Mouse (Mus musculus) spleen, adult 2 months (tissue): ENCODE measurements around the gene Igfals. TPM values are rescaled to one million over a fixed set of nuclear protein-coding genes. Genes with fewer than 3 reads are reported as not detected.

Experiments
- DNase-seq, 2 experiments: peaks; one replicate each; pipeline versions ENCODE4 v3.0.0 to v3.0.0-alpha.2; 2012 to 2021; ENCODE audit warnings: low spot score in 2 of 2, low read depth in 1 of 2
- H3K27ac ChIP-seq: fragments of 200-500 bp; 2 replicates; pipeline ENCODE4 v1.5.1; 2012; ENCODE audit warnings: low read length, inconsistent platforms; ENCODE audit not compliant: insufficient read depth
- H3K27me3 ChIP-seq: fragments of 200-500 bp; 2 replicates; pipeline ENCODE4 v1.6.1; 2012; ENCODE audit warnings: mild to moderate bottlenecking, moderate library complexity, low read length, inconsistent platforms; ENCODE audit not compliant: control insufficient read depth, insufficient read depth
- H3K36me3 ChIP-seq: fragments of 200-500 bp; 2 replicates; pipeline ENCODE4 v1.6.1; 2012; ENCODE audit warnings: mild to moderate bottlenecking, low read length, inconsistent platforms; ENCODE audit not compliant: control insufficient read depth, insufficient read depth
- H3K4me1 ChIP-seq: fragments of 200-500 bp; 2 replicates; pipeline ENCODE4 v1.6.1; 2011; ENCODE audit warnings: inconsistent platforms; ENCODE audit not compliant: control insufficient read depth, insufficient read depth, insufficient read length
- H3K4me3 ChIP-seq: fragments of 200-500 bp; 2 replicates; pipeline ENCODE4 v1.5.1; 2011; ENCODE audit warnings: mild to moderate bottlenecking, inconsistent platforms; ENCODE audit not compliant: insufficient read depth, insufficient read length; ENCODE audit errors: extremely low read depth
- CTCF ChIP-seq: fragments of 200-500 bp; IDR thresholded peaks from 2 replicates; pipeline ENCODE4 v1.5.1; 2011; ENCODE audit warnings: mild to moderate bottlenecking, inconsistent platforms; ENCODE audit not compliant: insufficient read depth, insufficient read length, insufficient replicate concordance; ENCODE audit errors: extremely low read depth
- POLR2A ChIP-seq: fragments of 200-500 bp; IDR thresholded peaks from 2 replicates; pipeline ENCODE4 v1.6.1; 2011; ENCODE audit warnings: low read depth, low read length, inconsistent platforms
- WGBS: fragments of 180-500 bp; shearing (Covaris S2); methylation state at CpG from one replicate; pipeline ENCODE4 v1.1.7; 2018; 5-methylcytosine and 5-hydroxymethylcytosine counted together
- polyA plus RNA-seq: library from polyadenylated mRNA; depleted of rRNA; stranded (reverse); fragments of >200 nt; gene quantifications from 2 replicates; pipeline ENCODE4 v1.2.3, GENCODE M21; 2012; rRNA removed

Igfals gene
- polyA plus RNA-seq, 1 experiment: 1.1 TPM

DNA sequence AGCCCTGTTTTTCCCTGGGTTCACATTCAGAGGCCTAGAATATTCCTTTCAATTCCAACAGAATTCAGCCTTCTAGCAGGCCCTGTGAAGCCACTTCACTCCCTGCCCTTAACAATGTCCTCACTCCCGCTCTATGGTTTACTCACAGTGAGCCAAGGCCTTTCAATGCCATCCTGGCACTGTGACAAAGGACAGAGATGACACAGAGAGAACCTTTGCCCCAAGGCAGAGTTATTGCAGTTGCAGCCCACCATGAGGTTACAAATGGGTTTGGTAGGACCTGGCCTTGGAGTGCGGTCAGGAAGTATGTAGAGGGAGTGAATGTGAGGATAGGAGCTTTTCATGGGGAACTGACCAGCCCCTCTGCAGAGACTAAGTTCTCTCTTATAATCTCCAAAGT is 41.8 kb downstream of the Igfals start:
- no peak overlapping the region for H3K4me3 ChIP-seq
- no peaks in the 10 kb centered on the region for H3K27me3 ChIP-seq
- no peak overlapping the region for H3K27ac ChIP-seq
- H3K4me1 ChIP-seq: no peaks in the 10 kb centered on the region
- TF ChIP-seq POLR2A (no peak), CTCF (no peak)
- 97% methylated on average over 2 of the region's 2 CpGs for WGBS
- peaks cover 55% of the 10 kb centered on the region for H3K36me3 ChIP-seq
- DNase-seq: no peak

DNA sequence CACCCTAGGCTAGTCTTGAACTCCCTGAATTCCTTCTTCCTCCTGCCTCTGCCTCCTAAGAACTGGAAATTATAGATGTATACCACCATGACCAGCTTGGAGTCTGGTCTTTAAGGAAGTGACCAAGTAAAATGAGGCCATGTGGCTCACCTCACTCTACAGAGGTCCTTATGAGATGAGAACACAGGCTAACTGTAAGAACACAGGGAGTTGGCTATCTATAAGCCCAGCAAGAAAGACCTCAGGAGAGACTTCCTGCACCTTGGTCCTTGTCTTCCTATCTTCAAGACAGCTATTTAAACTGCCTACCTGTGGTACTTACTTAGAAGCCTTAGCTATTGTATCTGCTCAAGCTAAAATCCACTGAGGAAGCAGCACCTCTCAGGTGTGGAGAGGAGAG is 48.2 kb downstream of the Igfals start:
- H3K27me3 ChIP-seq: no peaks in the 10 kb centered on the region
- no peaks in the 10 kb centered on the region for H3K4me1 ChIP-seq
- no peak for TF ChIP-seq CTCF
- no peak for TF ChIP-seq POLR2A
- H3K4me3 ChIP-seq: no peak overlapping the region
- peaks cover 53% of the 10 kb centered on the region for H3K36me3 ChIP-seq
- DNase-seq: no peak
- no peak overlapping the region for H3K27ac ChIP-seq

DNA sequence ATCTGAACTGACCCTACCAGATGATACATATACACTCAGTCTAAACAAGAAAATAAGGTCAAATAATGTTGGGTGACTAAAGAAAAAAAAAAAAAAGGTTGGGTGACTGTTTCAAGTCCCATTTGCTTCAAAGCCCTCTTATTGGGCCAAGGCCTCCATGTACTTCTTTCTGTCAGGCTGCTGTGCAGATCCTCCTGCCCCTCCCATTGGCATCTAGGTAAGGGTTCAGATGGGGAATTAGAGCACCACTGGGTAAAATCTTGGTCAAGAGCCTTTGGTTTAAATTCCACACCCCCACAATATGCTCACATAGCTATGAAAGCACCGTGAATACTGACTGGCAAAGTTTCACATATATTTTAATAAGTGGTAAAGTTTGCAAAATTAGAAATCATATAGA is 57.4 kb downstream of the Igfals start:
- no peaks in the 10 kb centered on the region for H3K27me3 ChIP-seq
- H3K4me3 ChIP-seq: no peak overlapping the region
- peaks cover 39% of the 10 kb centered on the region for H3K36me3 ChIP-seq
- TF ChIP-seq CTCF (no peak), POLR2A (no peak)
- 98% methylated on average over 1 of the region's 1 CpGs for WGBS
- no peak for DNase-seq
- H3K4me1 ChIP-seq: no peaks in the 10 kb centered on the region
- H3K27ac ChIP-seq: no peak overlapping the region

DNA sequence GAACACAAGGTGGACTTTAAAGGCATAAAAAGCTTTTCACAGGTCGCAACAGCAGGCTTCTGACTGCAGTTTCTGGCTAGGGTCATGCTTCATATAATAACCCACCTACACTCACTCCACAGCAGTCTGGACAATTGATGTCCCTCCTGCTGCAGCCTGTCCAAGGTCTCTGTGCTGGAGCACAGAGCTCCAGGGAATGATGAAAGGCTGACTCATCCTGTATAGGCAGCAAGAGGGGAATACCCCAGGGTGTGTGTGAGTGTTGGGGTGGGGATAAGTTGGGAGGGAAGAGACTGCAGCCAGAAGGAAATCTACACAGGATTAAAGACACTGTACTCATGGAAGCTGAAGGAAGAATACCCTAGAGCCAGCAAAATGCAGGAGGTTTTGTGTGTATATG is 63.7 kb downstream of the Igfals start:
- TF ChIP-seq CTCF (no peak), POLR2A (no peak)
- H3K4me3 ChIP-seq: no peak overlapping the region
- H3K27ac ChIP-seq: no peak overlapping the region
- no peaks in the 10 kb centered on the region for H3K27me3 ChIP-seq
- peaks cover 19% of the 10 kb centered on the region for H3K36me3 ChIP-seq
- H3K4me1 ChIP-seq: no peaks in the 10 kb centered on the region
- WGBS: 94% methylated on average over 1 of the region's 1 CpGs
- no peak for DNase-seq

Other genes starting within 250 kb of the Igfals start
- 86.1 and 90.2 TPM in 2 replicates for gene Tsc2, start 233.4 kb upstream of the Igfals start, polyA plus RNA-seq
- gene Nthl1, start 233.3 kb upstream of the Igfals start, polyA plus RNA-seq: 7.1 and 8.1 TPM in 2 replicates
- gene Slc9a3r2, start 215.7 kb upstream of the Igfals start, polyA plus RNA-seq: 62.2 and 66.7 TPM in 2 replicates
- 0.71 and 1.7 TPM in 2 replicates for gene Npw, start 207.5 kb upstream of the Igfals start, polyA plus RNA-seq
- 59.7 and 77.0 TPM in 2 replicates for gene Zfp598, start 196.3 kb upstream of the Igfals start, polyA plus RNA-seq
- 0.20 and 0.23 TPM in 2 replicates for gene Syngr3, start 176.0 kb upstream of the Igfals start, polyA plus RNA-seq
- gene Gfer, start 169.8 kb upstream of the Igfals start, polyA plus RNA-seq: 13.8 and 26.7 TPM in 2 replicates
- 6.8 and 7.5 TPM in 2 replicates for gene Noxo1, start 169.8 kb upstream of the Igfals start, polyA plus RNA-seq
- gene Tbl3, start 158.3 kb upstream of the Igfals start, polyA plus RNA-seq: 52.5 and 59.8 TPM in 2 replicates
- 0.41 and 0.86 TPM in 2 replicates for gene Rnf151, start 147.9 kb upstream of the Igfals start, polyA plus RNA-seq
- 2,560 and 3,342 TPM in 2 replicates for gene Rps2, start 147.9 kb upstream of the Igfals start, polyA plus RNA-seq
- gene Ndufb10, start 141.5 kb upstream of the Igfals start, polyA plus RNA-seq: 91.1 and 135 TPM in 2 replicates
- gene Rpl3l, start 138.2 kb upstream of the Igfals start, polyA plus RNA-seq: not detected in 2 replicates
- gene Msrb1, start 129.4 kb upstream of the Igfals start, polyA plus RNA-seq: 56.7 and 66.9 TPM in 2 replicates
- 0.42 and 0.45 TPM in 2 replicates for gene Hs3st6, start 113.0 kb upstream of the Igfals start, polyA plus RNA-seq
- gene Meiob, start 61.7 kb upstream of the Igfals start, polyA plus RNA-seq: not detected in 2 replicates
- 142 and 147 TPM in 2 replicates for gene Hagh, start 25.9 kb upstream of the Igfals start, polyA plus RNA-seq
- gene Fahd1, start 15.6 kb upstream of the Igfals start, polyA plus RNA-seq: 7.7 and 8.7 TPM in 2 replicates
- gene Nubp2, start 20.4 kb downstream of the Igfals start, polyA plus RNA-seq: 43.5 and 47.2 TPM in 2 replicates
- gene Spsb3, start 20.6 kb downstream of the Igfals start, polyA plus RNA-seq: 76.9 and 112 TPM in 2 replicates
- gene Eme2, start 29.1 kb downstream of the Igfals start, polyA plus RNA-seq: 35.2 and 45.9 TPM in 2 replicates
- 68.9 and 106 TPM in 2 replicates for gene Mrps34, start 29.1 kb downstream of the Igfals start, polyA plus RNA-seq
- 45.3 and 54.4 TPM in 2 replicates for gene Nme3, start 30.5 kb downstream of the Igfals start, polyA plus RNA-seq
- 127 and 135 TPM in 2 replicates for gene Mapk8ip3, start 71.0 kb downstream of the Igfals start, polyA plus RNA-seq
- 8.6 and 10.5 TPM in 2 replicates for gene Jpt2, start 94.7 kb downstream of the Igfals start, polyA plus RNA-seq
- gene Cramp1l, start 149.8 kb downstream of the Igfals start, polyA plus RNA-seq: 12.6 and 15.3 TPM in 2 replicates
- 31.5 and 33.2 TPM in 2 replicates for gene Ift140, start 150.1 kb downstream of the Igfals start, polyA plus RNA-seq
- 37.6 and 46.7 TPM in 2 replicates for gene Tmem204, start 217.6 kb downstream of the Igfals start, polyA plus RNA-seq
- 20.7 and 22.6 TPM in 2 replicates for gene Telo2, start 250.0 kb downstream of the Igfals start, polyA plus RNA-seq